Mouse (Mus musculus) heart, embryonic 12.5 days (tissue): ENCODE results near the gene Acsf3. TPM values are rescaled to one million over a fixed set of nuclear protein-coding genes. Genes with fewer than 3 reads are reported as not detected.
A peak's percentile ranks its signal among the peaks of the same experiment; 100 is the strongest.

Experiments
- ATAC-seq: fragments of 200-750 bp; cut with Nextera tagmentation; 2 replicates; pipeline ENCODE4 v1.8.0; 2017; ENCODE audit warnings: moderate TSS enrichment, moderate library complexity; ENCODE audit not compliant: insufficient number of reproducible peaks, low FRiP score
- H3K27ac ChIP-seq: fragments of 300-500 bp; sonication (generic); 2 replicates; pipeline ENCODE4 v1.5.1; 2016; ENCODE audit warnings: mild to moderate bottlenecking, moderate library complexity; ENCODE audit not compliant: poor library complexity, severe bottlenecking
- H3K27me3 ChIP-seq: fragments of 300-500 bp; sonication (generic); replicated peaks from 2 replicates; pipeline ENCODE4 v1.6.1; 2016; ENCODE audit warnings: mild to moderate bottlenecking, moderate library complexity
- H3K36me3 ChIP-seq: fragments of 300-500 bp; sonication (generic); 2 replicates; pipeline ENCODE4 v1.6.1; 2016; ENCODE audit warnings: mild to moderate bottlenecking, moderate library complexity
- H3K4me1 ChIP-seq: fragments of 300-500 bp; sonication (generic); replicated peaks from 2 replicates; pipeline ENCODE4 v1.6.1; 2016; ENCODE audit warnings: mild to moderate bottlenecking
- H3K4me2 ChIP-seq: fragments of 300-500 bp; sonication (generic); 2 replicates; pipeline ENCODE4 v1.6.1; 2016; ENCODE audit warnings: mild to moderate bottlenecking, moderate library complexity
- H3K4me3 ChIP-seq: fragments of 300-500 bp; sonication (generic); 2 replicates; pipeline ENCODE4 v1.5.1; 2016; ENCODE audit warnings: mild to moderate bottlenecking
- H3K9ac ChIP-seq: fragments of 300-500 bp; sonication (generic); 2 replicates; pipeline ENCODE4 v1.6.1; 2016; ENCODE audit warnings: mild to moderate bottlenecking, moderate library complexity
- H3K9me3 ChIP-seq: fragments of 300-500 bp; sonication (generic); replicated peaks from 2 replicates; pipeline ENCODE4 v1.6.1; 2016; ENCODE audit warnings: mild to moderate bottlenecking, moderate library complexity
- WGBS: fragments of 180-500 bp; shearing (Covaris S2); methylation state at CpG from one replicate; pipeline ENCODE4 v1.1.7; 2016; 5-methylcytosine and 5-hydroxymethylcytosine counted together
- polyA plus RNA-seq: library from polyadenylated mRNA; unstranded; fragments of >200 nt; fragmentation: Nextera tagmentation; extraction: Ambion mirVana; gene quantifications from 2 replicates; pipeline ENCODE4 v1.2.1, GENCODE M21; 2016

The Acsf3 gene
- polyA plus RNA-seq, 1 experiment from 2014 or later = 14.4 TPM

DNA sequence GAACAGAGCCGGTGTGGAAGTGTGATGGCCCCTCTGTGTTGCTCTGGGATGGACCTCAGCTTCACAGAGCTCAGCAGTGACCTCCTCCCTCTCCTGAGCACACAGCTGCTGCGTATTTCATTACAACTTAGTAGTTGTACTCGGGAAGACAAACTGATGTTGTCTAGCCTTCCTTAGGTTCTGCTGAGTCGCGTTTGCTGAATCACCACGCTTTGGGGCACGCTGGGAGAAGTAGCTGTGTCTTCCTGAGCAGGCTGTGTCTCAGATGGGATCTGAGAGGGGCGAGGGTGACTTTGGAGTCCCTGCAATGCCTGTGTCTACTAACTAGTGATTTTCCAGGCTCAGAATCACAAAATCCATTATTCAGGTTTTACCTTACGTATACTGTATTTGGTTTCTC is 4.0 kb downstream of the Acsf3 start:
- WGBS = 66% methylated on average over 9 of the region's 9 CpGs
- Histone ChIP-seq H3K4me3 (no peak overlapping the region), H3K27me3 (0 out of 2 replicates have a peak, but pooled peaks cover 5% of the 10 kb centered on the region), H3K36me3 (peaks cover 36% of the 10 kb centered on the region), H3K9me3 (no peaks in the 10 kb centered on the region), H3K27ac (no peak overlapping the region), H3K4me2 (no peak overlapping the region), H3K4me1 (peaks cover 4% of the 10 kb centered on the region; the same call in 1 of the 2 replicates), H3K9ac (no peak overlapping the region)
- ATAC-seq = no peak

DNA sequence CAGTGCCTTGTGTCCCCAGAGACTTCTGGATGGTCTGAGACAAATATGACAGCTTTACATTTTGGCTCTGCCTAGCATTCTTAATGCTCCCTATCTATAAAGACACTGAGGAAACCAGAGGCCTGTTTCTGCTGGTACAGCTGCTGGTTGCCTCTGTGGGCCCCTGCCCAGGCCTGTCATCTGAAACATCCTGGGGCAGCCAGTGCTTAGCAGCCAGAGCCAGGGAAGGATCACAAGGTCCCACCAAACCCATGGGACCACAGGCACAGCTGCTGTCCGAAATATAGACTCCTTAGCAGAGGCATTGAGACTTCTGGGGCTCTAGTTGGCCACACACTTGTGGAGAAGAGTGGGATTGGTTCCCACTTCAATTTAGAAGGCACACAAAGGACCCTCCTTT is 9.5 kb downstream of the Acsf3 start:
- H3K9ac ChIP-seq = no peak overlapping the region
- H3K4me3 ChIP-seq = no peak overlapping the region
- no peaks in the 10 kb centered on the region for H3K27me3 ChIP-seq
- no peak overlapping the region for H3K4me2 ChIP-seq
- H3K9me3 ChIP-seq = no peaks in the 10 kb centered on the region
- H3K27ac ChIP-seq = no peak overlapping the region
- no peak for ATAC-seq
- WGBS = 68% methylated on average over 1 of the region's 1 CpGs
- H3K4me1 ChIP-seq = peaks cover 4% of the 10 kb centered on the region; the same call in 1 of the 2 replicates
- H3K36me3 ChIP-seq = peaks cover 86% of the 10 kb centered on the region

DNA sequence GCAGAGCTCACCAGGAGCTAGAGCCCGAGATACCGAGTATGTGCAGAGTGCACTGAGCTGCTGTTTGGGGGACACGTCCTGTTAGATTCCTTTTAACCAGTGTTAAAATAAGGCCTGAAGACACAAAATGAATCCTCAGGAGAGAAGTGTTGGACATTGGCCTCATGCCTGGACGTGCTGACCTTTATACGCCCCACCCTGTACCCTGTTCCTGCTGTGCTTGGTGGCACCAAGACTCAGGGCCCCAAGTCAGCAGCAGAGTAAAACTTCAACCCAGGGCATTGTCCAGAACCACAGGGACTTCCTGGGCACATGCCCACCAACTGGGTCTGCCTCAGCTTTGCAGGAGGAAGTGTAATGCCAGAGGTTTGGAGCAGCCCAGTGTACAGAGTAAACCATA is 14.5 kb downstream of the Acsf3 start:
- H3K9ac ChIP-seq = no peak overlapping the region
- H3K36me3 ChIP-seq = peaks cover 69% of the 10 kb centered on the region
- ATAC-seq = no peak
- H3K4me2 ChIP-seq = no peak overlapping the region
- no peak overlapping the region for H3K4me3 ChIP-seq
- H3K27me3 ChIP-seq = no peaks in the 10 kb centered on the region
- H3K27ac ChIP-seq = no peak overlapping the region
- 93% methylated on average over 5 of the region's 5 CpGs for WGBS
- H3K9me3 ChIP-seq = no peaks in the 10 kb centered on the region
- H3K4me1 ChIP-seq = 0 out of 2 replicates have a peak, but pooled peaks cover 4% of the 10 kb centered on the region

DNA sequence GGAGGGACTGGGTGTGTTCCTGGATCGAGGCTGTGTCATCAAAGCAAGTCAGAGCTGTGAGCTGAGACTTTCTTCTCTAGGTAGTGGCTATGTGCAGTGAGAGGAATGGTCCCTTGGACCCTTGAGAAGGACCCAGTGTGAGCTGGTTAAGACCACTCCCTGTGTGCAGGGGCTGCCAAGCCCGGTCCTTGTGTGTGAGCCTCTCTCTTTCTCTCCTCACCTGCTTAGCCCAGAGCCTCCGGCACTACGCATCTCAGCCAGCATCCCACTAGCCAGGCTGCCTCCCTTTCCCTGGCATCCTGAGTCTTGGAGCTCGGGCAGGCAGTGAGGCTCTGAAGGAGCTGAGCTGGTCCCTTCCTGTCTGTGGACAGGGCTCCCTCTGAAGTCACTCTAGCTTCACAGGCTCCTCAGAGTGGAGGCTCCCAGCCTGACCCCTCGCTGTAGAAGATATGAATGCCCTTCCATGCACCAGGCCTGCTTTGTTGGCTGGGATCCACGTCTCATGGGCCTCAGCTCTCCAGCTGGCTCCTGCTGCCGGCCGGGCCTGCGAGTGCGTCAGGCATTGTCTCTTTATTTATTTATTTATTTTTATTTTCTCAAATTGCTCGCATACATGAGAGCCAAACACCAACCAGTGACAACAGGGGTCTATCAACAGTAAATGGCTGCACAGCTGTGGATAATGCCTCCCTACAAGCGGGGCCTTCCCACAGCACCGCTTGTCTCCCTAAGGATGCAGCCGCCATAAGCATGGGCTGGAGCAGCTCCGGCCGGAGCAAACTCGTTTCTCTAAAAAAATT is 18.3 kb downstream of the Acsf3 start:
- peaks cover 33% of the 10 kb centered on the region for H3K36me3 ChIP-seq
- H3K4me3 ChIP-seq = no peak overlapping the region
- H3K9me3 ChIP-seq = no peaks in the 10 kb centered on the region
- H3K4me2 ChIP-seq = no peak overlapping the region
- peak; percentile 61; the same call in 1 of the 2 replicates for ATAC-seq
- 67% methylated on average over 18 of the region's 18 CpGs for WGBS
- no peak overlapping the region for H3K27ac ChIP-seq
- 0 out of 2 replicates have a peak, but pooled peaks cover 4% of the 10 kb centered on the region for H3K4me1 ChIP-seq
- no peak overlapping the region for H3K9ac ChIP-seq
- H3K27me3 ChIP-seq = no peaks in the 10 kb centered on the region

DNA sequence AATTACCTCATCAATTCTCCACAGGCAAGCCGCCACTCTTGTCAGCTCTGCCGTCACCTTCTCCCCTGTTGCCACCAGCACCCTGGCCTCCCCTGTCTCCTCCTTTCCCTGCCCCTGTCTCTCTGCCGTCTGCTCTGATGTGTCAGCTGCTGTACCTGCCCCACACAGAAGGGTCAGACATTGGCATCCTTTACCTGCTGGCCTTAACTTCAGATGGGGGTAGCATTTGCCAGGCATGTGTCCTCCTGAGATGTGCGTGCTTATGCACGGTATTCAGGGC is 18.8 kb downstream of the Acsf3 start:
- 87% methylated on average over 5 of the region's 5 CpGs for WGBS
- H3K27ac ChIP-seq = no peak overlapping the region

DNA sequence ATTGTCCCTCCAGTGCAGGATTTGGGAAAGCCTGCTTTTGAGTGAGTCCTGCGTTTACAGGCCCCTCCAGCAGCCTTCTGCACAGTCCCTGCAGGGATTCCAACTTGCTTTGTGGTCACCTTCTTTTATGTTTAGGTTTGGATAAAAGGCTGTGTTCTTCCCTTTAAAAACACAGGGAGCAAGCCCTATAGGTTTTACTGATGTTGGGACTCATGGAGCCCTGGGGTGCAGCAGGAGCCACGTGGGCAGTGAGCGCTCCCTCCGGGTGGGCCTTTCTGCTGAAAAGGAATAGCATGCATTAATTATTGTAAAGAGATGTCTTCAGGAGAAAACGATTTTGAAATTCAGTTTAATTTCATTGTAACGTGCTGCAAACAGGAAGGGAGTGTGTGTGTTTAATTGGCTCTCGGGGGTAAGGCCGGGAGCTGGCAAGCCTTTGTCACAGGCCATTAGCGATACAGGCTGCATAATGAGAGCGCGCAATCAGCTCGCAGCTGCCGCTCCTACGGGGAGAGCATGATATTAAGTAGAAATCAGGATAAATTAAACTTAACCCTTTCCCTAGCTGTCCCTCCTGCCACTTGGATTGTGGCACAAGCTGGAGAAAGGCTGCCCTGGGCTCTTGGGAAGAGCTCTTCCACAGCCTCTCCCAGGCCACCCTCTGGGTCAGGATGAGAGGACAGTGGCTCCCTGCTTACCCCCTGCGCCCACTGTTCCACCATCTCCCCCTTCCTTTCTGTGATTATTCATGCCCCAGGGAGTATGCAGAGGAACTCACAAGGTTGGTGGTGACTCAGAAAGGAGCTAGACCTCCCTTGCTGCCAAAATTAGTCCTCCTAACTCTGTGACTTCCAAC is 28.8 kb downstream of the Acsf3 start:
- WGBS = 54% methylated on average over 15 of the region's 15 CpGs
- Histone ChIP-seq H3K27ac (no peak overlapping the region), H3K4me3 (no peak overlapping the region), H3K9me3 (no peaks in the 10 kb centered on the region), H3K27me3 (no peaks in the 10 kb centered on the region), H3K4me2 (no peak overlapping the region), H3K4me1 (0 out of 2 replicates have a peak, but pooled peaks cover 6% of the 10 kb centered on the region), H3K9ac (no peak overlapping the region), H3K36me3 (peaks cover 13% of the 10 kb centered on the region; the same call in 1 of the 2 replicates)
- ATAC-seq = no peak

More for the DNA sequence above, 18.8 kb downstream of the Acsf3 start:
- Histone ChIP-seq H3K4me3 (no peak overlapping the region), H3K4me2 (no peak overlapping the region), H3K9ac (no peak overlapping the region), H3K4me1 (0 out of 2 replicates have a peak, but pooled peaks cover 4% of the 10 kb centered on the region), H3K9me3 (no peaks in the 10 kb centered on the region), H3K36me3 (peaks cover 31% of the 10 kb centered on the region), H3K27me3 (no peaks in the 10 kb centered on the region)
- ATAC-seq = no peak

DNA sequence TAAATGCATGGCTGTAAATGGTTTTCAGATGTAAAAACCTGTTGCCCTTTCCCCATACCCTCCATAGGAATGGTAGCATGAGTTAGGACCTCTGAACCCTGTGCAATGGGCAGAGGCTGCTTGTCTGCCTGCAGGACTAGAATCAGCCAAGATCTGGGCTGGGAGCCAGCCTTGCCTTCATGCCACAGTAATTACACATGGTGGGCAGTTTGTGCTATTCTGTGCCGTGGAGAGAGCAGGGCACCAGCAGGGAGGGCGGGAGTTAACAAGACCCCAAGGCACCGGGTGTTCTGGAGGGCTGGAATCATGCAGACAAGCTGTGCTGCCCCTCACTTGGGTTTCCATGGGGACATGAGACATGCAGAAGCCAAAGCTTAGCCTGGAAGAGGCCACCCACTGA is 30.1 kb downstream of the Acsf3 start:
- Histone ChIP-seq H3K36me3 (peaks cover 9% of the 10 kb centered on the region; the same call in 1 of the 2 replicates), H3K4me2 (no peak overlapping the region), H3K9me3 (no peaks in the 10 kb centered on the region), H3K9ac (0 out of 2 replicates have a peak overlapping the region, but pooled peaks have one; percentile 17), H3K4me1 (0 out of 2 replicates have a peak, but pooled peaks cover 6% of the 10 kb centered on the region), H3K4me3 (no peak overlapping the region), H3K27ac (no peak overlapping the region), H3K27me3 (no peaks in the 10 kb centered on the region)
- WGBS = 59% methylated on average over 3 of the region's 3 CpGs
- no peak for ATAC-seq

DNA sequence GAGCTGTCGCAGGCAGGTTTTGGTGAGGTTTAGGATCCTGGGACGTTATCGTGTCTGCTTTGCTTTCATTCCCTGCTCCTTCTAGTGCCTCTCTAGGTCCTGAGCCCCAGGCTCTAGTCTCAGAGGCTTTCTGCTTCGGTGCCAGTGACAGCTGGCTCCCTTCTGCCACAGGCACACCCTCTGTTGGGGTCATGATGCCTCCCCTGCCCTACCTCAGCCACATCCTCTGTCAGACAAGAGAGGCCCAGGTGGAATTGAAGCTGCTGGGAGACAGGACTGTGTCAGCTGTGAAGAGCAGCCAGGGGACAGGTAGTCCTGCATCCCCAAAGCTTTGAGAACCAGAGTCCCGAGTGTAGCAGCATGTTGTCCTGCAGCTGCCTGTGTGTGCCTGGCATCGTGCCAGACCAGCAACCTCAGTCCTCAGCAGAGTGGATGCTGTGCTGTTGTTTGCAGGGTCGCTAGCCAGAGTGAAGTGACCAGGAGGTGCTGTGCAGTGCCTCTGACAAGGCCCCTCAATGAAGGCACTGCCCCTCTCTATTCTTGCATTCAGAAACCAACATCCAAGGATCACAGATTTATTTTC is 31.8 kb downstream of the Acsf3 start:
- H3K4me3 ChIP-seq = no peak overlapping the region
- no peak overlapping the region for H3K4me2 ChIP-seq
- peaks cover 14% of the 10 kb centered on the region; the same call in 1 of the 2 replicates for H3K36me3 ChIP-seq
- no peak overlapping the region for H3K27ac ChIP-seq
- H3K9me3 ChIP-seq = no peaks in the 10 kb centered on the region
- ATAC-seq = no peak
- H3K9ac ChIP-seq = no peak overlapping the region
- 67% methylated on average over 7 of the region's 7 CpGs for WGBS
- H3K4me1 ChIP-seq = 0 out of 2 replicates have a peak, but pooled peaks cover 6% of the 10 kb centered on the region
- no peaks in the 10 kb centered on the region for H3K27me3 ChIP-seq

DNA sequence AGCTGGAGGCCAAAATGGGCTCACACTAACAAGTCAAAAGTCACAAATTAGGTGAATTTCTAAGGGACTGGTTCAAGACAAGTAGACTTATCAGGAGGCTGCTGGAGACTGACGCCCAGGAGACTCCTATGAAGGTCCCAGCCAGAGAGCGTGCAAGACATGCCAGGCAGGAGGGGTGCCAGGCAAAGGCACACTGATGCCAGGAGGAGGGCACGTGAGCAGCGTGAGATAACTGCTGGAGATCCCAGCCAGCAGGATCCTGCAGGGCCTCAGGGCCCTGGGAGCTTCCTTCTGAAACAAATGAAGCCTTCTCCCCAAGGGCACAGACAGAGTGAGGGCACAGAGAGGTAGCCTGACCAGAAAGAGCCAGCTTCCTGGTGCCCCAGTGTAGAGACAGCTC is 32.6 kb downstream of the Acsf3 start:
- Histone ChIP-seq H3K4me2 (no peak overlapping the region), H3K27ac (no peak overlapping the region), H3K4me3 (no peak overlapping the region), H3K27me3 (no peaks in the 10 kb centered on the region), H3K4me1 (0 out of 2 replicates have a peak, but pooled peaks cover 6% of the 10 kb centered on the region), H3K36me3 (peaks cover 10% of the 10 kb centered on the region; the same call in 1 of the 2 replicates), H3K9me3 (no peaks in the 10 kb centered on the region), H3K9ac (no peak overlapping the region)
- ATAC-seq = no peak
- WGBS = 85% methylated on average over 4 of the region's 4 CpGs

DNA sequence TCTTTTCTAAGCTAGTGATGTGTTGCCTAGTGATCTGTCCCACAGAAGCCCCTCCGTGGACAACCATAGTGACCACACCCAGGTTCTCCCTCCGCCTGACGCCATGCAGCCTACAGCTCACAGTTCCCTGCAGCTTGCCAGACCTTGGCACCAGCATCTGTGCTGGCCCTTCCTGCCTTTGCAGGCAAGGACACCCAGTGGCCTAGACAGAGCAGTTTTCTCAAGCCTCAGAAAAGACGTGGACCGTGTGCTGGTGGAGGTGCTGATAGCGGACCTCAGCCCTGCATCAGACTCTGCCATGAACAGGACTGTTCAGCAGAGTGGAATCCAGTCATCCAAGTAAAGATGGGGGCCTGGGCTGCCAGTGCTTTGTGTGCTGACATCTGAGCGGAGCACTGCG is 35.1 kb downstream of the Acsf3 start:
- no peaks in the 10 kb centered on the region for H3K27me3 ChIP-seq
- peaks cover 22% of the 10 kb centered on the region for H3K36me3 ChIP-seq
- peaks cover 11% of the 10 kb centered on the region for H3K4me1 ChIP-seq
- H3K27ac ChIP-seq = no peak overlapping the region
- ATAC-seq = no peak
- H3K9ac ChIP-seq = no peak overlapping the region
- WGBS = 59% methylated on average over 8 of the region's 8 CpGs
- H3K4me2 ChIP-seq = no peak overlapping the region
- no peaks in the 10 kb centered on the region for H3K9me3 ChIP-seq
- no peak overlapping the region for H3K4me3 ChIP-seq
